Mouse (Mus musculus): ENCODE data around the gene Naaladl2.

Gene Naaladl2

DNA sequence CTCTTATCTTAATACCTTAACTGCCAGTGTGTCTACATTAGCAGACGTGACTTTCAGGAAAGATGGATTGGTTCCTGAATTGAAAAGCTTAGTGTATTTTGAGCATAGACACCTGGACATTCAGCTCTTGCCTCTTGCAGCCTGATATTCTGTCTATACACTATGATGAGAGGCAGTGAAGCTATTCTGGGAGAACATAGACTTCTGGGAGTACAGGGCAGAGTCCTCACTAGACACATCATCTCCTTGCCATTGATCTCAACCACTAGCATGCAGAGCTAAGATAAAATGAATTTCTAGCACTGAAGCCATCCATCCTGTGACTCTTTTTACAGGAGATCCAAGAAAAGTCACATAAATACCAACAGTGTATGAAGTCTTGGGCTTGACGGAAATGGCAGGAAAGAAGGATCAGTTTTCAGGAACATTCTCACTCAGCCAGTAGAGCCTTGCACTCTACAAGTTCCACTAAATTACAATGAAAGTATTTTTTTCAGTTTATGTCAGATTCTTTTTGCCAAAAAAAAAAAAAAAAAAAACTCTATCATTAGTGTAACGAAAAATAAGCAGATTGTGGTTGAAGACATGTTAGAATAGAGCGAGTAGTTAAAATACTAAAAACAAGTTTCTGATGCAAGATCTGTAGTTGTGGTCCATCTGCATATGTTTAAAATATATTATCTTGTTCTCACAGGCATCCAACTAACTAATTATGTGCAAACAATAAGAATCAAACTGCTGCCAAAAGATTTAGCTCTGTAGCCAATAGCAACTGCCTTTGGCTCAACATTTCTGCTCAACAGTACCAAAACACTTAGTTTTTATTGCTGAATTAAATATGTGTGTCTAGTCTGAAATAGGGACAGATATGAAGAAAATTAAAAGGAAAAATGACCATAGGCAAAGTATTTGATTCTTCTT lies 1171.1 kb downstream of the Naaladl2 start:
- DNase-seq (ENCODE audit: low read depth, low spot score): no peak

DNA sequence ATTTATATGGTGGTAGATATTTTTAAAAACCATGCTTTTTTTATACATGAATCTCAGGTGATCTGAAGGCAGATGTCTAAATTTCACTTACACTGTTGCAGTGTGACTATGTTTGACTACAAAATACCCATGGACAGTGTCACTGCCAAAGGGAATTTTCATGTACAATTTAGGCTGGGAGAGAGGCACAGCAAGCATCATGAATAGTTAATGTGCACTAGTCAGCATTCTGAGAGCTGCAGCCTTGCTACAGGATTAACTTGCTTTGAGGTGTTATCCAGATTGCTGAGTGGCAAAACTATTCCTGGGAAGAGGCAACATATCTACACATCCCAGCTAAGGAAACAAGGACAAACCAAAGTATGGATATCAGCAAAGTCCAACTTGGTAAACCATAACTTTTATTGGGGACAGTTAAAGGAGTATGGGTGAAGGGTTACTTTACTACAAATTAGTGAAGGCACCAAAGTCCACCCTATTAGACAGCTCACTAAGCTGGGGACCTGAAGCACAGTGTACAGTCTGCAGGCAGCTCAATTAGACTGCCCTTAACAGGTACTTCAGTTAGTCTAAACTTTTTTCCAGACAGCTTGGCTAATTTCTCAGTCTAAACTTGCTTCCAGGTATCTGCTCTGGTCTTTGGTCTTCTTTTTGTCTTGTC lies 1181.0 kb downstream of the Naaladl2 start:
- no peak for DNase-seq (ENCODE audit: low read depth, low spot score)

DNA sequence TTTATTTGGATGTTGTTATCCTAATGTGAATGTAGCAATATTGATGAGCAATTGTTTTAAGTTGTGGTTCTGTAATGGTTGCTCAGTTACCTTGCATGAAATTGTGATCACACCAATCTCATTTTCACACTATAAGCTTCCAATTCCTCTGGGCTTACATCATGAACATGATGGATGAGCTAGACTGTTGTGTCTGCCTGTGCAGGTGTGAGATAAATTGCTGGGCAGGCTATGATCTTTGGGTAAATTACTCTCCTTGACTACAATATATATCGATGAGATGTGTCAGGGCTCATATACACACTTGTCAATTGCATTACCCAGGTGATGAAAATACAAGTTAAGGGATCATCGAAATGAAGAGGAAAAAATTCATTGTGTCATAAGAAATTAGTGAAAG lies 1197.9 kb downstream of the Naaladl2 start:
- no peak for DNase-seq (ENCODE audit: low read depth, low spot score)

DNA sequence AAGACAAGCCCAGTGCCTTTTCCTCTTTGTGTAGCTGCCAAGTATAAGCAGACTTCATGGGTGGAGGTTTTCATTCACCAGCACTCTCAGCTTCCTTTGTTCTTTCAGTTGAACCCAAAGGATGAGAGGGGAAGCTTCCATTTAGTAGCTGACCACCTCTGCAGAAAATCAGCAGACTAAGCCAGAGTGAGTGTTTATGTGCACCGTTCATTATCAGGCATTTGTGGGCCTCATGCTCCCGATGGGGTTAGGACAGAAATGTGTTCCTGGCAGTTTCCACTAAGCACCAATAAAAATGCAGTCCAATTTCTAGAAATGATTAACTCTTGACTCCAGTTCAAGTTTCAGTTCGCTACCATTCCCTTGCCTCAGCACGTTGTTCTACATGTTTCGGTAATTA lies 1206.8 kb downstream of the Naaladl2 start:
- DNase-seq (ENCODE audit: low read depth, low spot score): no peak

DNA sequence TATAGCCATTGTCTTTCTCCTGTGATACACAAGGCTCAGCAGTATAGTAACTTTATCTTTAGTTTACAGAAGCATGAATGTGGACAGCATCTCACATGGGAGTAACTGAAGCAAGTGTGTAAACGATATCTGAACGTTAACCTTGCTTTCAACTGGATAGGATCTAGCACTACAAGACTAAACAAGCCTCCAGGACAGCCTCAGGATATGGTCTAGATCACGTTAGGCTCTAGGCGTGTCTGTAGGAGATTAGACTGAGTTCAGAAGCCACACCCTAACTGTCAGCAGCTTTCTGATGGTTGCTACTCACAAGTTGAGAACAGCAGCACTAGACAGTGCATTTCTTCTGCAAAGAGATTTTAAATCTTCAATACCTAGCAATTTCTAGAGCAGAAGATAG lies 1216.0 kb downstream of the Naaladl2 start:
- no peak for DNase-seq (ENCODE audit: low read depth, low spot score)

DNA sequence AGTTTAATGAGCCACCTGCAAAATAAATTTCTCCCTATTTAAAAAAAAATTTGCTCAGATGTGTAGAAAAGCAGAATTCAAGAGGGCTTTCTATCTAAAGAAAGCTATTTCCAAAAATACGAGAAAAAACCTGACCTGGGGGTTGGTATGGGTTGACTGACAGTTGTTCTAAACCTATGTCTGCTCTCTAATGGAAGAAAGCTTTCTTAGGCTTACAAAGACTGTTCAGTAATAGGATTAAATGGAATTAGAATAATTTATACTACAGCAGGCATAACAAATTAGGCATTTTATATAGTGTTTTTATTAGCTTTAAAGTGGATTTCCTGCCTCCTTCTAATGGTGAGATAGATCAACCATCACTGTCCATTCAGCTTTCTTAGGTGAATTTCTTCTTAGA lies 1236.4 kb downstream of the Naaladl2 start:
- DNase-seq (ENCODE audit: low read depth, low spot score): no peak

DNA sequence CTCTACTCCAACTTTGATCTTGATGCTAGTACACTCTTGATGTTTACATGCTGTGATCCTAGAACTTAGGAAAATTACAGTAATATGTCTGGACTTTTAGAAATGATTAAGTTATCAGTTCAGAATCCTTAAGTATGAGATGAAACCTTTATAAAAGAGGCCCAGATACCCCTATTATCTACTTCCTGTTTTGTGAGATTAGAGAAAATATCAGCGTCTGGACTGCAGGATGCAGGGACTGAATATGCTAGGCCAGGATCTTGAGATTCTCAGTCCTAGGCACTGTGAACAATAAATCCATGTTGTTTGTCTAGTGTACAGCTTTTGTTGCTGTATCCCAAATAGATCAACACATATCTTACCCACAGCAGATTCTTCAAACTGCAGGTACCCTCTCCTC lies 1278.4 kb downstream of the Naaladl2 start:
- DNase-seq (ENCODE audit: low read depth, low spot score): no peak

DNA sequence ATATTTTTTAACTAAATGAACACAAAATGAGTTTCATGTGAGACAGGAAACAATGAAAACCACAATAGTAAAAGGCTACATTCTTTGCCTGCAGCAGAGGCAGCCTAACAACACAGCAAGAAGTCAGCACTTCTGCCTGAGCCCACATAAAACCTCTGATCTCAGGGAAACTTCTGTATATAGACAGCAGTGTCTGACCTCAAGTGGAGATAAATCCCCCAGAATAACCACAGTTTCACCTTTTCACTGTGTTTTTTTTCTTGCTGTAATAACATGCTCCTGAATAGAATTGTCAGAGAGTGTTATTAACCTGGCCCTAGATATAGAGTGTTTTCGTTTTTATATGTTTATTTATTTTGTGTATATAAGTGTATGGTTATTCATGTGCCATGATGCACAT lies 1286.8 kb downstream of the Naaladl2 start:
- DNase-seq (ENCODE audit: low read depth, low spot score): no peak

DNA sequence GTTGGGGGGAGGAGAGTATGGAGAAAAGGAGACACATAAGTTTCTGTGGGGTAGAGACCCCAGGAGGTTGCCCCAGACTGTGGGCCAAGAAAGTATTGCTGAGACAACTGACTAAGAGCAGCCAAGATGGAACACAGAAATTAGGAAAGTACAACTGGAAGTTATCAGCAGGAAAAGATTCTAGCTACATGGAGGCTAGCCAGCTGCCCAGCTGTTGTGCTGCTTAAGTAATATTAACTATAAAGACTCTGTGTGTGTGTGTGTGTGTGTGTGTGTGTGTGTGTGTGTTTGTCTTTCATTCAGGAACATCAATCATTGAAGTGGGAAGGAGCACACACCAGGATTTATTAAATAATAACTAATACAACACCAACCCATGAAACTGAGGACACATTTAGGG lies 1326.5 kb downstream of the Naaladl2 start:
- DNase-seq (ENCODE audit: low read depth, low spot score): no peak

DNA sequence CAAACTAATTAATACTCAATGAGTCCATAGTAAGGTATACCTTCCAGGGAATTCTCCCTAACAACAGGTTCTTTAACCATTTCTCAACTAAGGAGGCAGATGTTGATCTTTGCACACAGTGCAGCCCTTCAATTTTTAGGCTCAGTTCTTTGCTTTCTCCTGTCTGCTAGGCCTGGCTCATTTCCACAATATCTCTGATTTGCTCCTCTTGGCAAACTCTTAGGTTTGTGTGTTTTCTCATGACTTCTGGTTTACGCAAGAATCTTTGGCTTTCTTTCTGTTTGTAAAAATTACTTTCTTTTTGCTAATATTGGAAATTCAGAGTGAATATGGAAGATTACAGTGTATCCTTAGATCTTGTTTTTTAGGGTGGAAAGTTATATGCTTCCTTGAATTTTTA lies 1385.3 kb downstream of the Naaladl2 start:
- no peak for DNase-seq (ENCODE audit: low read depth, low spot score)

All from embryo, embryonic 11.5 days (tissue).